22 mouse cellular contexts compared by ENCODE assay signal in genomic region chr13:55604606-55605005, GRCm38 (mm10).
"Had no signal": no experiment of that assay in that cellular context is flagged by ENCODE, and none has a peak within 500 bp of the region (broad histone marks: within the 10 kb centered on the region; RNA-seq: fewer than 3 reads in every experiment).

No protein-coding gene starts in this region.

- H3K9me3 ChIP-seq: heart, embryonic 10.5 days; heart, embryonic 12.5 days; hindbrain, embryonic 10.5 days; hindbrain, embryonic 12.5 days; intestine, embryonic 15.5 days; kidney, embryonic 15.5 days; limb, embryonic 13.5 days; limb, embryonic 15.5 days; liver, embryonic 12.5 days had no signal

- DNase-seq: gastrocnemius, adult 2 months; gastrocnemius, postnatal 10 days; gastrocnemius, postnatal 25 days; heart, adult 18-20 months; heart, postnatal 10 days; heart, postnatal 4 days; kidney, adult 2 months; kidney, adult 9 months; kidney, postnatal 14 days; kidney, postnatal 36 days; layer of hippocampus, adult 9-11 months; layer of hippocampus, postnatal 36 days; left cerebral cortex, postnatal 4 days had no signal

- H3K27me3 ChIP-seq: heart, embryonic 12.5 days; hindbrain, embryonic 12.5 days; intestine, embryonic 15.5 days; kidney, embryonic 15.5 days; limb, embryonic 13.5 days; limb, embryonic 15.5 days; liver, embryonic 12.5 days had no signal

- H3K4me3 ChIP-seq: gastrocnemius, adult 2 months; heart, embryonic 10.5 days; heart, embryonic 12.5 days; hindbrain, embryonic 10.5 days; hindbrain, embryonic 12.5 days; intestine, embryonic 15.5 days; kidney, embryonic 15.5 days; limb, embryonic 13.5 days; limb, embryonic 15.5 days; liver, embryonic 12.5 days had no signal
